ENCODE assay signal across 10 mouse cellular contexts in genomic region chr5:128204685-128205320, GRCm38 (mm10).
DNase-seq lines count a peak whose midpoint lies in the region; ATAC-seq and TF ChIP-seq lines count a peak whose summit lies in the region.
"Had no signal": no experiment of that assay in that cellular context is flagged by ENCODE, and none has a peak within 500 bp of the region (broad histone marks: within the 10 kb centered on the region; RNA-seq: fewer than 3 reads in every experiment).

No protein-coding gene starts in this region.

- ATAC-seq in heart, postnatal 0 days (ENCODE audit: insufficient read depth, low read depth) = no peak
- no peak for ATAC-seq in embryonic facial prominence, embryonic 12.5 days (ENCODE audit: insufficient number of reproducible peaks, insufficient read depth, low FRiP score, low TSS enrichment)

- H3K4me1 ChIP-seq in heart, postnatal 0 days (ENCODE audit: control insufficient read depth, insufficient read depth) = no peaks in the 10 kb centered on the region; the same call in 1 of the 2 replicates
- 0 out of 2 replicates have a peak, but pooled peaks cover 17% of the 10 kb centered on the region for H3K4me1 ChIP-seq in embryonic facial prominence, embryonic 12.5 days
- H3K4me1 ChIP-seq: kidney, embryonic 15.5 days; liver, embryonic 15.5 days had no signal

- no peaks in the 10 kb centered on the region for H3K27me3 ChIP-seq in heart, postnatal 0 days (ENCODE audit: control insufficient read depth, insufficient read depth, low read length)
- no peaks in the 10 kb centered on the region for H3K27me3 ChIP-seq in embryonic facial prominence, embryonic 12.5 days
- H3K27me3 ChIP-seq: kidney, embryonic 15.5 days; liver, embryonic 15.5 days had no signal

- no peak for TF ChIP-seq EP300 in heart, postnatal 0 days (IDR thresholded peaks at IDR 0.05; ENCODE audit: low read depth)

- no peak overlapping the region for H3K4me3 ChIP-seq in heart, postnatal 0 days (ENCODE audit: low read depth, low read length)
- no peak overlapping the region for H3K4me3 ChIP-seq in embryonic facial prominence, embryonic 12.5 days
- H3K4me3 ChIP-seq: kidney, embryonic 15.5 days; liver, embryonic 15.5 days had no signal

- H3K9ac ChIP-seq in heart, postnatal 0 days (replicated peaks; ENCODE audit: low read depth, low read length) = no peak overlapping the region
- no peak overlapping the region; the same call in 1 of the 2 replicates for H3K9ac ChIP-seq in embryonic facial prominence, embryonic 12.5 days
- H3K9ac ChIP-seq: kidney, embryonic 15.5 days; liver, embryonic 15.5 days had no signal

- no peaks in the 10 kb centered on the region for H3K36me3 ChIP-seq in heart, postnatal 0 days (replicated peaks; ENCODE audit: control insufficient read depth, insufficient read depth, low read length)
- no peaks in the 10 kb centered on the region for H3K36me3 ChIP-seq in embryonic facial prominence, embryonic 12.5 days
- H3K36me3 ChIP-seq: kidney, embryonic 15.5 days; liver, embryonic 15.5 days had no signal

- TF ChIP-seq CTCF in heart, postnatal 0 days (IDR thresholded peaks at IDR 0.05; ENCODE audit: low read depth) = no peak

- 0 out of 2 replicates have a peak overlapping the region, but pooled peaks have one; percentile 9 for H3K4me2 ChIP-seq in heart, postnatal 0 days (ENCODE audit: low read depth, low read length)
- 0 out of 2 replicates have a peak overlapping the region, but pooled peaks have one; percentile 0 for H3K4me2 ChIP-seq in embryonic facial prominence, embryonic 12.5 days (replicated peaks)
- H3K4me2 ChIP-seq: kidney, embryonic 15.5 days; liver, embryonic 15.5 days had no signal

- intact Hi-C loops in heart, postnatal 14 days (cut with DNase I) = no loop called here
- intact Hi-C loops in left cerebral cortex, postnatal 36 days (cut with DNase I) = no loop called here

- H3K27ac ChIP-seq in heart, postnatal 0 days (ENCODE audit: low read depth) = no peak overlapping the region
- peak overlapping the region; percentile 43 for H3K27ac ChIP-seq in embryonic facial prominence, embryonic 12.5 days
- H3K27ac ChIP-seq: kidney, embryonic 15.5 days; liver, embryonic 15.5 days had no signal

- DNase-seq in heart, postnatal 0 days (ENCODE audit: low spot score) = no peak
- DNase-seq in heart, postnatal 14 days = no peak
- DNase-seq in brain, adult 2 months (ENCODE audit: low read depth, low spot score) = peak; percentile 67
- peak; percentile 21 for DNase-seq in left cerebral cortex, postnatal 36 days (ENCODE audit: low spot score in 2 of 2)
- DNase-seq in urinary bladder, postnatal 25 days (ENCODE audit: low spot score) = no peak
- no peak for DNase-seq in urinary bladder, adult 2 months (ENCODE audit: low spot score)
- DNase-seq: thymus, adult 18-20 months had no signal

- no peaks in the 10 kb centered on the region for H3K9me3 ChIP-seq in heart, postnatal 0 days (replicated peaks; ENCODE audit: control insufficient read depth, low read length)
- H3K9me3 ChIP-seq in embryonic facial prominence, embryonic 12.5 days = no peaks in the 10 kb centered on the region
- H3K9me3 ChIP-seq: kidney, embryonic 15.5 days; liver, embryonic 15.5 days had no signal

- 65% methylated on average over 17 of the region's 17 CpGs for WGBS in heart, postnatal 0 days
- 72% methylated on average over 17 of the region's 17 CpGs for WGBS in embryonic facial prominence, embryonic 12.5 days

Comparison
In these comparisons a context has a peak if more than half of its experiments do, and no peak if none do; other contexts are left out.
1. DNase-seq: peak in brain, adult 2 months (single experiment) and left cerebral cortex, postnatal 36 days (2 of 2); none in heart, postnatal 0 days (single experiment), heart, postnatal 14 days (0 of 2), urinary bladder, postnatal 25 days (single experiment) and urinary bladder, adult 2 months (single experiment).